Mouse (Mus musculus) embryonic fibroblast, embryonic 13.5 days (primary cell): Measurements from ENCODE around the gene Olfr453.

Experiments used
- CTCF ChIP-seq: IDR thresholded peaks from 2 replicates; pipeline ENCODE4 v1.5.1; 2011; ENCODE audit warnings: mild to moderate bottlenecking, control low read depth, low read length, moderate library complexity, borderline replicate concordance; ENCODE audit not compliant: insufficient read depth
- POLR2A ChIP-seq: IDR thresholded peaks from 2 replicates; pipeline ENCODE4 v1.6.1; 2011; ENCODE audit warnings: low read depth, mild to moderate bottlenecking, control low read depth, low read length, moderate library complexity

DNA sequence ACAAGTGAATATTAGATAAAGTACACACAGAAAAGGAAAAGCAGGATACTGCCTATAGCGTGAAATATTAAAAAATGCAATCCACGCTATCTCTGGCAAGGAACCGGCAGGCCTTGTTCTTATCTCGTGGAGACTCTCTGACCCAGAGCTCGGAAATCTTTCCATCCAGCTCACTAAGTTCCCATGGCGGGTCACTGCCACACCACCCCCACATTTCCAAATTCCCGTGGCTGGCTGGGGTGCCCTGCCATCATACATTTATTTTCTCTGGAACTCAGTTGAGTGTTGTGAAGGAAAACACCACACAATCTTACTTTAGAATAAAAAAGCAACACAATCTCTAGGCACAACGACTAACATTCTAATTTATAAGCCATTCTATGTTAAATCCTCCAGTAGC, 24.5 kb upstream of the Olfr453 start:
- TF ChIP-seq CTCF (no peak), POLR2A (no peak)
